Mouse (Mus musculus) heart, adult 2 months (tissue): ENCODE data around the gene Rcl1. TPM values are rescaled to one million over a fixed set of nuclear protein-coding genes. Genes with fewer than 3 reads are reported as not detected.

Source experiments
- DNase-seq, 2 experiments: peaks; one replicate each; pipeline ENCODE4 v3.0.0; 2021
- H3K27ac ChIP-seq: fragments of 200-600 bp; 2 replicates; pipeline ENCODE4 v1.8.1; 2022
- H3K27me3 ChIP-seq: fragments of 200-500 bp; 2 replicates; pipeline ENCODE4 v1.6.1; 2012; ENCODE audit warnings: mild to moderate bottlenecking, low read length, inconsistent platforms, mixed read lengths; ENCODE audit not compliant: control insufficient read depth, insufficient read depth
- H3K36me3 ChIP-seq: fragments of 200-500 bp; 2 replicates; pipeline ENCODE4 v1.6.1; 2012; ENCODE audit warnings: low read length, inconsistent platforms; ENCODE audit not compliant: control insufficient read depth, insufficient read depth
- H3K4me1 ChIP-seq: fragments of 200-500 bp; 2 replicates; pipeline ENCODE4 v1.6.1; 2011; ENCODE audit warnings: low read length; ENCODE audit not compliant: control insufficient read depth, insufficient read depth
- H3K4me3 ChIP-seq: fragments of 200-600 bp; 2 replicates; pipeline ENCODE4 v1.8.1; 2022
- H3K79me2 ChIP-seq: fragments of 200-500 bp; replicated peaks from 2 replicates; pipeline ENCODE4 v1.6.1; 2012; ENCODE audit warnings: mild to moderate bottlenecking, inconsistent platforms, low read length, moderate library complexity, mixed read lengths; ENCODE audit not compliant: control insufficient read depth, insufficient read depth
- H3K9ac ChIP-seq: fragments of 200-500 bp; 2 replicates; pipeline ENCODE4 v1.6.1; 2012; ENCODE audit warnings: low read depth, mild to moderate bottlenecking, control low read depth, inconsistent platforms, low read length, mixed read lengths
- CTCF ChIP-seq: fragments of 200-600 bp; IDR thresholded peaks from 2 replicates; pipeline ENCODE4 v1.8.1; 2022; ENCODE audit warnings: antibody characterized with exemption, mild to moderate bottlenecking, moderate library complexity
- EP300 ChIP-seq: fragments of 200-500 bp; IDR thresholded peaks from 2 replicates; pipeline ENCODE4 v1.6.1; 2011; ENCODE audit warnings: low read depth, low read length, control low read depth; ENCODE audit not compliant: insufficient read depth
- POLR2A ChIP-seq: fragments of 200-500 bp; IDR thresholded peaks from 2 replicates; pipeline ENCODE4 v1.6.1; 2011; ENCODE audit warnings: mild to moderate bottlenecking, low read depth, low read length, control low read depth; ENCODE audit not compliant: insufficient read depth
- whole genome bisulfite sequencing: fragments of 180-500 bp; shearing (Covaris S2); methylation state at CpG from one replicate; pipeline ENCODE4 v1.1.7; 2018; 5-methylcytosine and 5-hydroxymethylcytosine counted together
- intact Hi-C: fragments of 180-260 bp; cut with DNase I; formaldehyde crosslinking; loops from one replicate; pipeline ENCODE4 v1.15.1; 2025
- polyA plus RNA-seq: library from polyadenylated mRNA; depleted of rRNA; stranded (reverse); fragments of >200 nt; gene quantifications from 2 replicates; pipeline ENCODE4 v1.2.3, GENCODE M21; 2012
- total RNA-seq, 2 experiments: library from RNA; stranded (reverse); gene quantifications; 2 replicates each; pipeline ENCODE4 v1.2.3; 2021

Rcl1 gene
- total and polyA plus RNA-seq, 3 experiments: 5.0 to 6.2 (median 5.3) TPM

DNA sequence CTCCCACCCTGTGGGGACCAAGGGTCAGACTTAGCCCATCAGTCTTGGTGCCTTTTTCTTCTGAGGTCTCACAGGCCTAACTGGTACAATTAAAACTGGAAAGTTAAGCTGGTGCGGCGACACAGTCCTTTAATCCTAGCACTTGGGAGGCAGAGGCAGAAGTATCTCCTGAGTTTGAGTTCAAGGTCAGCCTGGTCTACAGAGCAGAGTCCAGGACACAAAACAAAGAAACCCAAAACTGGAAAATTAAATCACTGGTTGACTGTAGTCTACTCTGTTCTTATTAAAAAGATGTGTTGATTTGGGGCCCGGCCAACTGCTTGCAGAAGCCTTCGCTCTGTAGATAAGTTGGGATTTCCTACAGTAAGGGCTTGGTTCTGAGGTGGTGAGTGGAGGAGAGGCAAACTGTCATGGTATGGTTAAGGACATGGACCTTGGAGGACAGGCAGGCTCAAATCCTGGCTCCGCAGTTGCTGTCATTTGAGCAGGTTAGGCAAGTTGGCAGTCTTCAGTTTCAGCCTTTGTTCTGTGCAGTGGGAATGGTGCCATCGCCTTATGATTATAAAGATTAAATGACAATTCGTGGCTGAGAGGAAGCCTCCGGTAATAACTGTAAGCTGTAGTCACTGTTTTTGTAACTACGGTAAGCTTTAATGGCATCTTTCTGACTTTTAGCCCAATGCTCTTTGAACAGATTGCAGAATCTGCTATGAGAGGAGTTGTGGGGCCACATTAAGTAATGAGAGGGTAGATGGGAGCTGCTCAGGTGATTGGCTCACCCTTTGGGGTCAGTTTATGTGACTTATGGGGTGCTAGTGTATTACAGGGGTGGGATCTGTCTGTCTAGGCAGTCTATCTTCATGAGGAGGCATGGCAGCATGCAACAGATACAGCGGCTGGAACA lies 12.8 kb downstream of the Rcl1 start:
- H3K36me3 ChIP-seq: no peaks in the 10 kb centered on the region; the same call in 1 of the 2 replicates
- no peak overlapping the region for H3K9ac ChIP-seq
- WGBS: 91% methylated on average over 10 of the region's 10 CpGs
- intact Hi-C loops: no loop called here
- no peak overlapping the region for H3K4me3 ChIP-seq
- TF ChIP-seq POLR2A (no peak), CTCF (no peak), EP300 (no peak)
- H3K27ac ChIP-seq: no peak overlapping the region
- DNase-seq: no peak
- H3K79me2 ChIP-seq: no peaks in the 10 kb centered on the region
- no peaks in the 10 kb centered on the region for H3K4me1 ChIP-seq
- no peaks in the 10 kb centered on the region for H3K27me3 ChIP-seq

DNA sequence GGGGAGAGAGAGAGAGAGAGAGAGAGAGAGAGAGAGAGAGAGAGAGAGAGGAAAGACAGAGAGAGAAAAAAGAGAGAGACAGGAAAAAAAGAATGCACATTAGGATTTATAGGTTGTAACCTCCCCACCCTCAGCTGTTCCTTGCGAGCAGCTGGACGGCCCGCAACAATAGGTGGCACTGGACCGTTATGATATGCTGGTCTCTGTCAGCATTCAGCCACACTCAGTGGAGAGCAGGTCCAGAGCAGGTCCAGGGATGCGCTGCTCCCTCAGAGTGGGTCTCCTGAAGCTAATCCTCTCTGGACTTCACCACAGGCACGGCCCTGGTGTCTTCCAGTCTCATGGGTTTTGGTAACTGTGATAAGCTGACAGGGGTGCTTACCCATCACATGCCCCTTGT lies 15.6 kb downstream of the Rcl1 start:
- intact Hi-C loops: no loop called here
- DNase-seq: no peak
- WGBS: 91% methylated on average over 6 of the region's 6 CpGs

DNA sequence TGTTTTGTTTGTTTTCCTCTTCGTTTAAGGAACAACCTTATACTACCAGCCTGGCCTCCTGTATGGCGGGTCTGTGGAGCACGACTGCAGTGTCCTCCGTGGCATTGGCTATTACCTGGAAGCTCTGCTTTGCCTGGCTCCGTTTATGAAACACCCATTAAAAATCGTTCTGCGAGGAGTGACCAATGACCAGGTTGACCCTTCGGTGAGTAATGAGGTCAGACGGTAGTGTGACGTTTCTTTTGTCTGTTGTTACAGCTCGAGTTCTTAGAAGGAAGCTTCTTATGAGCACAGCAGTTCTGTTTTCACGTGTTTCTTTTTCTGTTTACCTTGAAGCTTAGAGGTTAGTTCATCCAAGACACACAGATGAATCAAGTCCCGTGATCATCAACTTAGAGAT lies 17.0 kb downstream of the Rcl1 start:
- H3K79me2 ChIP-seq: no peaks in the 10 kb centered on the region
- TF ChIP-seq CTCF (no peak), POLR2A (no peak), EP300 (no peak)
- no peak overlapping the region for H3K9ac ChIP-seq
- H3K36me3 ChIP-seq: no peaks in the 10 kb centered on the region; the same call in 1 of the 2 replicates
- DNase-seq: no peak
- WGBS: 88% methylated on average over 13 of the region's 13 CpGs
- no peak overlapping the region for H3K27ac ChIP-seq
- H3K4me3 ChIP-seq: no peak overlapping the region
- no peaks in the 10 kb centered on the region for H3K27me3 ChIP-seq
- intact Hi-C loops: no loop called here
- no peaks in the 10 kb centered on the region for H3K4me1 ChIP-seq

More for the DNA sequence above, 15.6 kb downstream of the Rcl1 start:
- no peaks in the 10 kb centered on the region for H3K27me3 ChIP-seq
- H3K4me1 ChIP-seq: no peaks in the 10 kb centered on the region
- H3K9ac ChIP-seq: no peak overlapping the region
- no peak overlapping the region for H3K27ac ChIP-seq
- H3K4me3 ChIP-seq: no peak overlapping the region
- no peak for TF ChIP-seq POLR2A
- no peak for TF ChIP-seq EP300
- TF ChIP-seq CTCF: no peak
- H3K79me2 ChIP-seq: no peaks in the 10 kb centered on the region
- H3K36me3 ChIP-seq: no peaks in the 10 kb centered on the region; the same call in 1 of the 2 replicates

DNA sequence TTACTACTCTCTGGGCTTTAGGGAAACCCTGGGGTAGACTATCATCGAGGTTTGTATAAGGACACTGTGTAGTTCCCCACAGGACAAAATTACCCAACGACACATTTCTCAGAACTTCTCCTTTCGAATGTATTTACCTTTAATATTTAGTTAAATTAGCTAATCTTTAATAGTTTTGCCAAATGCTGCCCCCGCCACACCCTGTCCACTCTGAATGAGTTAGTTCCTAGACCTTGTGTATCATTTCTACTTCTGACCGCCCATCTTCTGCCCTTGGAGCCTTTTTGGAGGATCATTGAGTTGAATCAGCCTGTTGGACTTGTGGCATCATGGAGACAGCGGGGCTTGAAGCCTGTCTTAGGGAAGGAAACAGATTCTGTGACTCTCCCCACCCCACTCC lies 19.1 kb downstream of the Rcl1 start:
- no peaks in the 10 kb centered on the region for H3K4me1 ChIP-seq
- H3K27ac ChIP-seq: no peak overlapping the region
- no peak for DNase-seq
- WGBS: 93% methylated on average over 6 of the region's 6 CpGs
- TF ChIP-seq POLR2A (no peak), EP300 (no peak), CTCF (no peak)
- H3K36me3 ChIP-seq: no peaks in the 10 kb centered on the region
- no peaks in the 10 kb centered on the region for H3K27me3 ChIP-seq
- no peak overlapping the region for H3K9ac ChIP-seq
- intact Hi-C loops: no loop called here
- H3K4me3 ChIP-seq: no peak overlapping the region
- no peaks in the 10 kb centered on the region for H3K79me2 ChIP-seq

DNA sequence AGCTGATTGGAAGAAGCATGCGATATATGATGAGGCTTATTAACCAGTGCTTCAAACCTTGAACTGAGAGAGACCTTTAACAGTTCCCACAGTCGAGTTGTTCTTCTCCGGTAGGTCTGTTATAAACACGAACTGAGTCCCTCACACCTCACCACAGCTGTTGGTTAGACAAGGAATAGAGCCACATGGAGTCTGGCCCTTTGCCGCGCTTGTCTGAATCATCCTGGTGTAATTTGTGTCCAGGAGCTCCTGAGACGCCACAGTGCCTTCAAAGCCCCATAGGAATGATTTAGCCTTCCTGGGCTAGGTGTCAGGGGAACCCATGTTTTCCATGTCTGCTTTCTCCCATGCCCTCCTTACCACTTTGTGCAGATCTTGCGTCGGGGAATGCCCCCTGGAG lies 20.2 kb downstream of the Rcl1 start:
- no peak for DNase-seq
- Histone ChIP-seq H3K79me2 (no peaks in the 10 kb centered on the region), H3K27ac (no peak overlapping the region), H3K27me3 (no peaks in the 10 kb centered on the region), H3K4me3 (no peak overlapping the region), H3K4me1 (no peaks in the 10 kb centered on the region), H3K36me3 (no peaks in the 10 kb centered on the region), H3K9ac (no peak overlapping the region)
- no peak for TF ChIP-seq CTCF
- TF ChIP-seq POLR2A: no peak
- no peak for TF ChIP-seq EP300
- intact Hi-C loops: no loop called here
- WGBS: 93% methylated on average over 9 of the region's 9 CpGs

DNA sequence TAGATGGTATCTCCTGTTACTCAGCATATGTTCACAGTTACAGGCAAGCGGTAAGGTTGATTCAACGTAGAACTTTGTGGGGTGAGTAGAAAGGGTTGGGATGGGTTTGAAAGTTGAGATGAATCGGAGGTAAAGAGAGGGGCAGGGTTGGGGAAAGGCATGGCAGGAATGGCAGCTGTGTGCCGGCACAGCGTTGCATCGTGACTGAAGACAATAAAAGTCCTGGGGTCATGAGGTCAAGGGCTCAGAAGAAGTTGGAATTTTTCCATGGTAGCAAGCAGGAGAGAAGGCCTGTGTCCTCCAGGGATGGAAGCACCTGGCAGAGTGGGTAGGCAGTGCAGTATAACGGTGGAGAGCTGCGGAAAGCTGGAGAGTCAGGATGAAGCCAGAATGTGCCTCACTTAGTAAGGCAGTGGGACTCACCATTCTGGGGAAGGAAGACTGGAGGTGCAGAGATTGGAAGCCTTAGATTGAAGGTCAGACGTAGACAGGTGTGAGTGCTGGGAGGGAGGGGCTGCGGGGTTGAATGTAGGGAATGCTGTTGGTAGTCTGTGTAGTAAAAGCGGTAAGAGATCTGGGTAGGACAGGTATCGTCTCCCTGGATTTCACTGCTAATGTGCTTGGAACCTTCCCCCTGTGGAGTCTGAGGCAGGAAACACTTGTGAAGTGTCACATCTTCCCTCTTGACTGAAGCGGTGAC lies 23.9 kb downstream of the Rcl1 start:
- no peaks in the 10 kb centered on the region for H3K4me1 ChIP-seq
- 89% methylated on average over 13 of the region's 13 CpGs for WGBS
- H3K79me2 ChIP-seq: no peaks in the 10 kb centered on the region
- H3K27ac ChIP-seq: no peak overlapping the region
- H3K4me3 ChIP-seq: no peak overlapping the region
- TF ChIP-seq POLR2A (no peak), CTCF (no peak), EP300 (no peak)
- intact Hi-C loops: no loop called here
- no peaks in the 10 kb centered on the region for H3K27me3 ChIP-seq
- no peaks in the 10 kb centered on the region; the same call in 1 of the 2 replicates for H3K36me3 ChIP-seq
- no peak overlapping the region for H3K9ac ChIP-seq
- DNase-seq: no peak
